Mouse (Mus musculus) layer of hippocampus, adult 6 months (tissue): ENCODE data around the gene Pdha1. TPM values are rescaled to one million over a fixed set of nuclear protein-coding genes. Genes with fewer than 3 reads are reported as not detected.

Experiments
- long read RNA-seq, 2 experiments: library from polyadenylated mRNA; unstranded; transcript quantifications; one replicate each; pipeline ENCODE4 v2.0.0; 2019 to 2020
- polyA plus RNA-seq: library from polyadenylated mRNA; unstranded; fragments of <200 nt; fragmentation: Nextera tagmentation; gene quantifications from 2 replicates; pipeline ENCODE4 v1.2.3, GENCODE M21; 2021

Gene Pdha1
- 202 and 203 TPM in 2 replicates for polyA plus RNA-seq
- long read RNA-seq, experiment 1, transcript Pdha1-201 (11 exons, 2,848 nt) = major isoform, 436 of 535 reads
- long read RNA-seq, experiment 1, partial matches to known transcripts = 41 of 535 reads
- long read RNA-seq, experiment 1, other reads (novel, unspliced or antisense) = 58 of 535 reads
- long read RNA-seq, experiment 2, transcript Pdha1-201 (11 exons, 2,848 nt) = major isoform, 2,110 of 2,210 reads
- long read RNA-seq, experiment 2, partial matches to known transcripts = 43 of 2,210 reads
- long read RNA-seq, experiment 2, other reads (novel, unspliced or antisense) = 57 of 2,210 reads

GRCm38 (mm10) chrX:160137861-160138717, at the start of gene Pdha1:
Pdha1 (minus strand) TSS chrX:160138413.

Other genes starting within 250 kb of the Pdha1 start
- 0.03 and 0.19 TPM in 2 replicates for gene Map3k15, start 150.0 kb downstream of the Pdha1 start, polyA plus RNA-seq